Mouse (Mus musculus) intestine, postnatal 0 days (tissue): ENCODE measurements around the gene Shroom4. TPM values are rescaled to one million over a fixed set of nuclear protein-coding genes. Genes with fewer than 3 reads are reported as not detected.

Source experiments
- ATAC-seq: fragments of 200-750 bp; cut with Nextera tagmentation; 2 replicates; pipeline ENCODE4 v1.8.0; 2017; ENCODE audit warnings: mild to moderate bottlenecking, moderate TSS enrichment, moderate library complexity
- H3K27ac ChIP-seq: fragments of 300-500 bp; sonication (generic); 2 replicates; pipeline ENCODE4 v1.5.1; 2014; ENCODE audit warnings: mild to moderate bottlenecking, low read depth, low read length, moderate library complexity
- H3K27me3 ChIP-seq: fragments of 300-500 bp; sonication (generic); replicated peaks from 2 replicates; pipeline ENCODE4 v1.6.1; 2014; ENCODE audit warnings: low read length, mixed read lengths; ENCODE audit not compliant: control insufficient read depth, insufficient read depth
- H3K36me3 ChIP-seq: fragments of 300-500 bp; sonication (generic); 2 replicates; pipeline ENCODE4 v1.6.1; 2014; ENCODE audit warnings: mild to moderate bottlenecking, moderate library complexity; ENCODE audit not compliant: control insufficient read depth, insufficient read depth
- H3K4me1 ChIP-seq: fragments of 300-500 bp; sonication (generic); replicated peaks from 2 replicates; pipeline ENCODE4 v1.6.1; 2014; ENCODE audit warnings: antibody characterized with exemption, low read length, mixed read lengths; ENCODE audit not compliant: control insufficient read depth, insufficient read depth
- H3K4me2 ChIP-seq: fragments of 300-500 bp; sonication (generic); replicated peaks from 2 replicates; pipeline ENCODE4 v1.6.1; 2014; ENCODE audit warnings: low read depth, mild to moderate bottlenecking, moderate library complexity
- H3K4me3 ChIP-seq: fragments of 300-500 bp; sonication (generic); 2 replicates; pipeline ENCODE4 v1.5.1; 2014; ENCODE audit warnings: low read depth, low read length
- H3K9ac ChIP-seq: fragments of 300-500 bp; sonication (generic); 2 replicates; pipeline ENCODE4 v1.6.1; 2014; ENCODE audit warnings: mild to moderate bottlenecking, low read depth, low read length
- H3K9me3 ChIP-seq: fragments of 300-500 bp; sonication (generic); 2 replicates; pipeline ENCODE4 v1.6.1; 2016; ENCODE audit warnings: mixed run types; ENCODE audit not compliant: control insufficient read depth
- CTCF ChIP-seq: sonication (generic); IDR thresholded peaks from 2 replicates; pipeline ENCODE4 v1.5.1; 2016; ENCODE audit warnings: low read depth, mild to moderate bottlenecking, control low read depth, antibody characterized with exemption, moderate library complexity
- WGBS: fragments of 180-500 bp; shearing (Covaris S2); extraction: QIAGEN DNeasy Blood & Tissue Kit; methylation state at CpG from one replicate; pipeline ENCODE4 v1.1.7; 2014; 5-methylcytosine and 5-hydroxymethylcytosine counted together
- polyA plus RNA-seq: library from polyadenylated mRNA; unstranded; fragments of >200 nt; fragmentation: Nextera tagmentation; extraction: Ambion mirVana; gene quantifications from 2 replicates; pipeline ENCODE4 v1.2.1, GENCODE M21; 2015

Gene Shroom4
- polyA plus RNA-seq = 0.55 and 0.68 TPM in 2 replicates

DNA sequence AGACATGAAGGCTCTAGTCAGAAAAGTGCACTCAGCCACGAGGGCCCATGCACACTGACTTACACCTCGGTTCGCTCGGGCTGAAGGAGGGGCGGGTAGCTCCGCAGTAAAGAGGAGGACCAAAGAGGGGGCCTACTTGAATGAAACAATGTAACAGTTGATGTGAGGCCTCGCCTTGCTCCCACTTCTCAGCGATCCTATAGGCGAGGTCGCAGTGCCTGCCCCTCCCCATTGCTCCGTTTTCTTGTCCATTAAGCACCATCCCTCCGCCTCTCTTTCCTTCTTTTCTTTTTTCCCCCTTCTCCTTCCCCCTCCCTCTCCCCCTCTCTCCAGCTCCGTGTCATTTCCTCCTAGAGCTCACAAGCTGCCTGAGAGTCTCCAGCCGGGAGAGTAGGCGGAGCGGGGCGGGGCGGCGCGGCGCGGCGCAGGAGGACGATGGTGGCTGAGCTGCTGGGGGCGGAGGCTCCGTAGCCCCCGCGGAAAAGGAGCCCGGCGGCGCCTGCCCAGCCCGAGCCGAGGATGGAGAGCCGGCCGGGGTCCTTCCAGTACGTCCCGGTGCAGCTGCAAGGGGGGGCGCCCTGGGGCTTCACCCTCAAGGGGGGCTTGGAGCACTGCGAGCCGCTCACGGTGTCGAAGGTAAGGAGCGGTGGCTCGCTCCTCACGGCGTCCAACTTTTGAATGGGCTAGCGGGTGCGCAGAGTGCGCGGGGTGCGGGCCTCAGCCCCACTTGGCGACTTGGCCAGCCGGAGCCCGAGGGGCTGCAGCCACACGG lies at the start of gene Shroom4:
Gene Shroom4 (plus strand): TSS at position 229 of the 772 bp plus-strand sequence.
- H3K4me2 ChIP-seq = peak within 1 kb of the TSS; percentile 81
- ATAC-seq = peak; percentile 92
- no peaks in the 10 kb centered on the region for H3K36me3 ChIP-seq
- H3K9me3 ChIP-seq = no peaks in the 10 kb centered on the region
- 16% methylated on average over 45 of the region's 55 CpGs for WGBS
- H3K4me3 ChIP-seq = peak within 1 kb of the TSS; percentile 53
- H3K9ac ChIP-seq = peak within 1 kb of the TSS; percentile 31; the same call in 1 of the 2 replicates
- no peak for TF ChIP-seq CTCF
- no peaks in the 10 kb centered on the region for H3K4me1 ChIP-seq
- no peaks in the 10 kb centered on the region for H3K27me3 ChIP-seq
- H3K27ac ChIP-seq = no peak within 1 kb of the TSS

DNA sequence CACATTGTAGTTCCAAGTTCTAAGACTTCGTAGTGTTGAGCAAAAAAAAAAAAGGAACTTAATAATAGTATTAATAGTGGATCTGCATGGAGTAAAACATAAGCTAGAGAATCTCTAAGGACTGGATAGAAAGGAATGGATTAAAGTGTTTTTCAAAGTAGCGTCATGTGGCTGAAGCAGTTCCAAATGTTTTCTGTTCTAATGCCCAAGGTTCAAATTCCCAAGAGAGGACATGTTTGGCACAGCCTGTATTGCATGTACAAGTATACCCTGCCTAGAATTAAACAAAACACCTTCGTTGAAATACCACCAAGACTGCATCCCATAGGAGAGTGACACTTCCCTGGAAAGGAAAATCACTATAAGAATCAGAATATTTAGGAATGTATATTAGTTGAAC lies 42.8 kb upstream of the Shroom4 start:
- Histone ChIP-seq H3K27ac (no peak overlapping the region), H3K9ac (no peak overlapping the region), H3K4me1 (no peaks in the 10 kb centered on the region), H3K4me3 (no peak overlapping the region), H3K4me2 (no peak overlapping the region), H3K9me3 (no peaks in the 10 kb centered on the region), H3K27me3 (no peaks in the 10 kb centered on the region), H3K36me3 (no peaks in the 10 kb centered on the region)
- TF ChIP-seq CTCF = no peak
- ATAC-seq = no peak
- WGBS = 80% methylated on average over 3 of the region's 3 CpGs

DNA sequence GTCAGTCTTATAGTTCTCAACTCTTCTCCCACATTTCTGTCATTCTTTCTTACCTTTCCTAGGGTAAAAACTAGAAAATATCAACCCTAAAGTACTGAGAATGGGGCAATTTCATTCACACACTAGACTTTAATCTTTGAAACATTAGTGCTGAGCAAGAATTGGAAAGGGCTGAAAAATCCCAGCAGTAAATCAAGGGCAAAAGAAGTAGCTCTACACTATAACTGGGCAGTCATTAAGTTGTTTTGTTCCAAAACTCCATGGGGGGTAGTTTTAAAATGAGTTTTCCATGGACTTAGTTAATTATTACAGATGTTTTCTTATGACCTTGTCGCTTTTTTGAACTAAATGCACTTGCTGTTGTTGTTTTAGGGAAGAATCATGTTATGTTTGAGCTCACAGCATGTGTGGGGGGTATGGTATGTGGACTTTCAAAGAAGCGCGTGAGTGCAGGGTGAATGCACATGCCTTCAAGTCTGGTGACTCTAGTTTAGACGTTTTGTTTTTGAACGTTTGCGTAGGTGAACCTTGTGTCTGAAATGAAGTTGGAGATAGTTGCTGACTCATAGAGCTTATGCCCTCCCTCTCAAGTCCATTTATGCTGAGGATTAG lies 42.0 kb upstream of the Shroom4 start:
- no peaks in the 10 kb centered on the region for H3K36me3 ChIP-seq
- TF ChIP-seq CTCF = no peak
- H3K4me3 ChIP-seq = no peak overlapping the region
- ATAC-seq = no peak
- no peak overlapping the region for H3K9ac ChIP-seq
- H3K27me3 ChIP-seq = no peaks in the 10 kb centered on the region
- no peaks in the 10 kb centered on the region for H3K4me1 ChIP-seq
- no peak overlapping the region for H3K4me2 ChIP-seq
- no peaks in the 10 kb centered on the region for H3K9me3 ChIP-seq
- WGBS = 68% methylated on average over 6 of the region's 6 CpGs
- no peak overlapping the region for H3K27ac ChIP-seq

DNA sequence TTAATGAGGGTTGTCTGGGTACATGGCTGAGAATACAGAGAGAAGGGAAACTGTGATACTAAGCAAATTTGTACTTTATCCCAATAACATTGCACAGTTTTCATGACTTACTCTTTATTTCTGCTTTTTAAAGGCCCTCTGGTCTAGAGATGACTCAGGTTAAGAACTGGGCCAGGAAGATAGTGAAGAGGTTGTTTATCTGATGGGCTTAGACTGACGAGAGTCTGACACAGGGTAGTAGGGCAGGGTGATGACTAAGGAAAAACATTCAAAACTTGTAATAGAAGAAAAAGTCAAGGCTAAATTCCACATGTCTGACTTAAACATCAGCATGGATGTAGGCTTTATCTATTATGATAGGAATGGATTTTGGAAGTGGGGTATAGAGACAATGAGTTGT lies 30.8 kb upstream of the Shroom4 start:
- Histone ChIP-seq H3K4me1 (no peaks in the 10 kb centered on the region), H3K9me3 (no peaks in the 10 kb centered on the region), H3K27ac (no peak overlapping the region), H3K4me2 (no peak overlapping the region), H3K4me3 (no peak overlapping the region), H3K27me3 (no peaks in the 10 kb centered on the region), H3K36me3 (no peaks in the 10 kb centered on the region), H3K9ac (no peak overlapping the region)
- WGBS = 62% methylated on average over 1 of the region's 1 CpGs
- no peak for TF ChIP-seq CTCF
- ATAC-seq = no peak

DNA sequence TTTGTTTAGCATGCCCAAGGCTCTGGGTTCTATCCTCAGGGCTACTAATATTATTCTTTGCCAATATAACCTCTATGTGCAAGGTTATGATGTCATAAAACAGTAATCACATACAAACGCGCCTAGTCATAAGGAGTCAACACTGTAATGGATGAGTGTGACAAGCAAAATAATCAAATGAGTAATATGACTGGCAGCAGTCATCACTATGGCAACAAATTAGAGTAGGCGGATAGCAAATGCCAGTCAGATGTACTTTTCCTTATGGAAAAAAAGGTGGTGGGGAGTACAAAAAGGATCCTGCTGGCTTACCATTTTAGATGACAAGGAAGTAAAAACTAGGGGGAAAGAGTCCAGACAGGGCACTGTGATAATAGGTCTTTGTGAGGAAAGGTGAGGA lies 28.9 kb upstream of the Shroom4 start:
- no peak overlapping the region for H3K9ac ChIP-seq
- no peak overlapping the region for H3K4me3 ChIP-seq
- TF ChIP-seq CTCF = no peak
- WGBS = 59% methylated on average over 3 of the region's 3 CpGs
- H3K27me3 ChIP-seq = no peaks in the 10 kb centered on the region
- no peak overlapping the region for H3K4me2 ChIP-seq
- no peaks in the 10 kb centered on the region for H3K36me3 ChIP-seq
- H3K4me1 ChIP-seq = no peaks in the 10 kb centered on the region
- ATAC-seq = no peak
- H3K27ac ChIP-seq = no peak overlapping the region
- no peaks in the 10 kb centered on the region for H3K9me3 ChIP-seq

DNA sequence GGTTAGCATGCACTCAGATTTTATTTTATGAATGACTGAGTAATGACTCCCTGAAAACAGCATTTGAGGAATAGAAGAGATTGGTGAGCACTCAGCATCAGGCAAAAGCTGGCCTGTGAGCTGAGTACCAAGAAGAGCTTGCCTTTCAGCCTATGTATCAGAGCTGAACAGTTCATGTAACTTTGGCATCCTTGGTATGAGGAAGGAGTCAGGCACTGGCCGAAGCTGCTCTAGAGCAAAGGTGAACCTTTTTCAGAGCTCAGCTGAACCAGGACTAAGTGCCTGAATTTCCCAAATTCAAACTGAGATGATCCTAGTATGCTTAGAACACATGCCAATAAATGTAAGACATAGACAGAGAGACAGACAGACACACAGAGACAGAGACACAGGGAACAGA lies 5.8 kb upstream of the Shroom4 start:
- Histone ChIP-seq H3K27me3 (no peaks in the 10 kb centered on the region), H3K27ac (no peak overlapping the region), H3K36me3 (no peaks in the 10 kb centered on the region), H3K9me3 (no peaks in the 10 kb centered on the region), H3K4me2 (no peak overlapping the region), H3K9ac (no peak overlapping the region), H3K4me1 (no peaks in the 10 kb centered on the region), H3K4me3 (no peak overlapping the region)
- no peak for ATAC-seq
- no peak for TF ChIP-seq CTCF
- WGBS = 37% methylated on average over 1 of the region's 1 CpGs
